Mouse (Mus musculus): ENCODE results near the gene Gm4553.
"Not testable (repeated sequence)": the region's sequence is repeated elsewhere in the genome, so short reads cannot be mapped to it uniquely, and the experiment has no call there.

Gene Gm4553

DNA sequence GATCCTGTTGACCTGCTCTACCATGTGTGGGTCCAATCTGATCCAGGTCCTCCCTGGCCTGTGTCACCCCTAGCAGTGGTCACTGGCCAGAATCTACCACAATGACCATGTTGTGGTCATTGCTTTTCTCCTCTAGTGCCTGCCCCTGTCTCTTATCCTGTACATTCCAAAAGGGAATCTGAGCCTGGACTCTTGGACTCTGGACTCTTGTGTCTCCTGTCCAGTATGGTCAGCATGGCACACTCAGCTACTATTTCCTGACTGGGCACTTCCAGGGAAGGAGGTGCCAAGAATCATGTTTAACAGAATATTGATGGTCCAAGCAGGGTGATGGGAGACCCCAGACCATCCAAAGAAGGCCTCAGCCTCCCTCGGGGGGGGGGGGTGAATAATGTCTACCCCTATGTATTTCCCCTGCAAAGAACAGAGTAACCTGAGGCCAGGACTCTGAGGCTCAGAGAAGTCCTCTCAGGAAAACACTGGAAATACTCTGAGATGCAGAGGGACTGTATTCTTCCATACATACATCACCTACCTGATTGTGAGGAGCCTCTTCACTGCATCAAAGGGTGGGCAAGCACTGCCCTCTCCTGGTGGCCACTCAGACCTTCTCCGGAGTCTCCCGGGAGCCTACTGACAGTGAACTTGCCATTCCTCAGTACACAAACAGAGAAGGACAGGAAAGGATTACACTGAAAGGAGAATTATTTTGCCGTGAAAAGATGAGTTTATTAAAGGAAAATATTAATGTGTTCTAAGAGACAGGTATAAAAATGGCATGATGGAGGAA lies 31.1 kb downstream of the Gm4553 start:
- no peak for DNase-seq

- DNase-seq: no peak
Observed at GRCm38 (mm10) chr7:142128843-142129242, 36.7 kb downstream of the Gm4553 start.

GRCm38 (mm10) chr7:142120629-142121028 lies 44.9 kb downstream of the Gm4553 start, which contains the start of gene Gm45618:
TSS of gene Gm45618 (minus strand) at chr7:142120729.
- not testable (repeated sequence) for DNase-seq

GRCm38 (mm10) chr7:142119632-142120031 lies 45.9 kb downstream of the Gm4553 start:
- no peak for DNase-seq
